Mouse (Mus musculus) testis, adult 2 months (tissue): ENCODE data around the gene Cd80. TPM values are rescaled to one million over a fixed set of nuclear protein-coding genes. Genes with fewer than 3 reads are reported as not detected.

ENCODE experiments used
- H3K27ac ChIP-seq: fragments of 200-500 bp; 2 replicates; pipeline ENCODE4 v1.5.1; 2012; ENCODE audit warnings: low read depth, low read length; ENCODE audit not compliant: control insufficient read depth, insufficient read depth
- H3K27me3 ChIP-seq: fragments of 200-500 bp; 2 replicates; pipeline ENCODE4 v1.6.1; 2012; ENCODE audit warnings: mild to moderate bottlenecking, low read length, moderate library complexity; ENCODE audit not compliant: control insufficient read depth, insufficient read depth
- H3K36me3 ChIP-seq: fragments of 200-500 bp; 2 replicates; pipeline ENCODE4 v1.6.1; 2012; ENCODE audit warnings: mild to moderate bottlenecking, low read length; ENCODE audit not compliant: control insufficient read depth, insufficient read depth
- H3K4me1 ChIP-seq: fragments of 200-500 bp; 2 replicates; pipeline ENCODE4 v1.6.1; 2012; ENCODE audit warnings: low read length; ENCODE audit not compliant: control insufficient read depth, insufficient read depth
- H3K4me3 ChIP-seq: fragments of 200-500 bp; 2 replicates; pipeline ENCODE4 v1.5.1; 2012; ENCODE audit warnings: low read depth, mild to moderate bottlenecking, low read length, moderate library complexity, mixed read lengths; ENCODE audit not compliant: control insufficient read depth
- CTCF ChIP-seq: fragments of 200-500 bp; IDR thresholded peaks from 2 replicates; pipeline ENCODE4 v1.5.1; 2012; ENCODE audit warnings: low read depth, mild to moderate bottlenecking, inconsistent platforms, low read length, moderate library complexity; ENCODE audit not compliant: control insufficient read depth, insufficient read depth, insufficient replicate concordance
- POLR2A ChIP-seq: fragments of 200-500 bp; IDR thresholded peaks from 2 replicates; pipeline ENCODE4 v1.6.1; 2012; ENCODE audit warnings: low read depth, mild to moderate bottlenecking, inconsistent platforms, low read length, moderate library complexity; ENCODE audit not compliant: control insufficient read depth
- polyA plus RNA-seq: library from polyadenylated mRNA; depleted of rRNA; stranded (reverse); fragments of >200 nt; gene quantifications from 2 replicates; pipeline ENCODE4 v1.2.3, GENCODE M21; 2012

Cd80 gene
- polyA plus RNA-seq, 1 experiment: 0.10 TPM

DNA sequence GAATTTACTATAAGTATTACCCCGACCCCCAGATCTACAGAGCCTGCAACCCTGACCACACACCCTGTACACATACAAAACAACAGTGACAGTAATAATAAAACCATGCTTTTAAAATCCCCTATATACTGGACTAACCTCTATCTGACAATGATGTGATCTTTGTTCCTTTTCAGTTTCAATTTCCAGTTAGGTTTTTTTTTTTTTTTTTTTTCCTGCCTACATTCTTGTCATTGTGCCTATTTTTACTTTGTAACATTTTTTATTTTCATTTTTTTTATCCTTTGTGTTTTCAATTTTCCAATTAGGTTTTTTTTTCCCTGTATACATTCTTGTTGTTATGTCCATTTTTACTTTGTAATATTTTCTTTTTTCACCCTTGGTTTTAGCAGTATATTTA, 29.6 kb upstream of the Cd80 start:
- no peak for TF ChIP-seq CTCF
- no peak for TF ChIP-seq POLR2A
- H3K4me3 ChIP-seq: no peak overlapping the region
- no peaks in the 10 kb centered on the region for H3K36me3 ChIP-seq
- no peaks in the 10 kb centered on the region for H3K27me3 ChIP-seq
- peaks cover 6% of the 10 kb centered on the region for H3K4me1 ChIP-seq
- no peak overlapping the region for H3K27ac ChIP-seq

DNA sequence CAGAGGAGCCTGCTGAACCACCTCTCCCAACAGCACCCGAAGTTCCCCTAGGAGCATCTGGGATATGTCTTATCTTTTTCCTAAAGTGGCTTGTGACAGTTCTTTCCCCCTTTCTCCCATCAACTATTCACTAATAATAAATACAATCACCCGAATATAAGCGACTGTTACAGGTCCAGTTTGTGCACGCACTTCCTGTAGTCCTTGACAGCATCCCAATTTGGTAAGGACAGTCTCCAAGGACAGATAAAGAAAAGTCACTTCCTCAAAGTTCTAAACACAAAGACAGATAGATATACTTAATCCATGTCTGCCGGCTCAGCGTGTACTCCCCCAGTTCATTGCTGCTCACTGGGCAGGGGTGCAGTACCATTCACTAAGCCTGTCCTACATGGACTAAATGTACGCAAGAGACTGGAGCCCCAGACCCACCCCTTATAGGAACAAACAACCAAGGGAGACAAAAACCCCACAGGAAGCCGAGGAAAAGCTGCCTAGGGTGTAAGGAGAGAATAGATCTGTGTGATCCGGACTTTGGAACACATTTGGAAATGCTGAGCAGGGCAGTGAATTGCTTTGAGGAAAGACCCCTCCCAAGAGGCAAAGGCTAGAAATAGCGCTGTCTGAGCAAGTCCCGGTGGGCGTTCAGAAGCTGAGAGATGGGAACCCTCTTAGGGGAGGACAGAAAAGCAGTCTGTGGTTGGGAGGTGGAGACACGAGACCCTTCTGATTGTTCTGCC, 23.7 kb upstream of the Cd80 start:
- H3K4me3 ChIP-seq: no peak overlapping the region
- H3K4me1 ChIP-seq: peaks cover 6% of the 10 kb centered on the region
- peak overlapping the region; percentile 71 for H3K27ac ChIP-seq
- no peaks in the 10 kb centered on the region for H3K36me3 ChIP-seq
- TF ChIP-seq CTCF (no peak), POLR2A (no peak)
- no peaks in the 10 kb centered on the region for H3K27me3 ChIP-seq

DNA sequence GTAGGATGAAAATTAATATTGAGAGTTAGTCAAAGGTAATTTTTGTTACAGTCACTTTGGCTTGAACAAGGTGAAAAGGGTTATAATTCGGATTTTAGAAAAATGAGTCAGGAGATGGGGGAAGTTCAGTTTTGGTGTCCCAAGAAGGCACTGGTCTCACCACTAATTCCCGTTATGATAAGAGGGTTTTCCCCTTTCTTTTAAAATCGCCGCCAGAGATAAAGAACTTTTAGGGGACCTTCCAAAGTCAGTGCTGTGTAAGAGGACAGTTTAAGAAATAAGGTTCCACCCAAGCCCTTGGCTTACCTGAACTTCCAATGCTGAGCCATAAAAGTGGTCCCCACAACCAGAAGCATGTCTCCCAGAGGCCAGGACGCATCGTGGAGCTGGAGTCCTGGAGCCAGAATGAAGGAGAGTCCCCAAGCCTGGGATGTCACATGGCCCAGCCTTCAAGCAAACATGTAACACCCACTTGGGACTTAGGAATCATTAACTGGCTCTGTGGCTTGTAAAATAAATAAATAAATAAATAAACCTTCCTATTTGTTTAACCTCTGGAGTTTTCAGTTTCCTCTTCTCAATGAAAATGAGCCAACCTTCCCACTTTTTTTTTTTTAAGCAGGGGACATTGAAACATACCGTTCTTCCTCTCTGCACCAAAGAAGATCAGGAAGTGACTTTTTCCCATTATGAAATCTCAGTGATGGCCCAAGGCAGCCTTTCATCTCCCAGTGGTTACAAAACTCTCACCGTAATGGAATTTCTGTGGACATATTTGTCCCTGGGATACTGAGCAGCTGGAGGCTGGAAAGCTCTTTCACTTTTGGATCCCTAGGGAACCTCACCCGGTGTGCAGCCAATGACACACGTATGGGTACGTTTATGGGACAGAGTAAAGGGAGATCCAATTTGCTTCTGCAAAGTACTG, 22.6 kb upstream of the Cd80 start, which contains the start of gene Pla1a:
Gene Pla1a, minus strand, starts transcription at position 648 of the 928 bp plus-strand sequence.
- TF ChIP-seq POLR2A (no peak), CTCF (no peak)
- peak within 1 kb of the TSS; percentile 71 for H3K27ac ChIP-seq

DNA sequence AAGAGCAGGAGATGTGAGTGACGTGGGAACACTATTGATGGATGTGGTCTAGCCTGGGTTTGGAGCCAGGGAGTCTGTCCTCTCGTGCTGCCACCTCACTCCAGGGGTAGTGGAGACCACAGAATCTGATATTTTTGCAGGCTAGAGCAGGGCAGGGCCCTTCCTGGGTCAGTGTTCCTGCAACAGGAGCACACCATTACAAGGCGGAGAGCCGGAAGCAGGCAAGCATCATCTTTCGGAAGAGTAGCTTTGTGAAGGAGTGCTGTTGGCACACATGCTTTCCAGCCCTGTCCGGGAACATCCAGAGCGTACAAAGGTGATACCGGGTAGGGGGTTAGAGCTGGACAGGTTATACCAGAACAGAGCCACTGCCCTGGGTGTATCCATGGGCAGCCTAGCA, 21.8 kb upstream of the Cd80 start:
- Histone ChIP-seq H3K4me1 (peaks cover 1% of the 10 kb centered on the region; the same call in 1 of the 2 replicates), H3K4me3 (no peak overlapping the region), H3K36me3 (no peaks in the 10 kb centered on the region), H3K27ac (no peak overlapping the region; the same call in 1 of the 2 replicates), H3K27me3 (no peaks in the 10 kb centered on the region)
- TF ChIP-seq POLR2A (no peak), CTCF (no peak)

More for the DNA sequence above, 22.6 kb upstream of the Cd80 start, which contains the start of gene Pla1a:
- Histone ChIP-seq H3K4me1 (peaks cover 6% of the 10 kb centered on the region), H3K4me3 (no peak within 1 kb of the TSS), H3K36me3 (no peaks in the 10 kb centered on the region), H3K27me3 (no peaks in the 10 kb centered on the region)

DNA sequence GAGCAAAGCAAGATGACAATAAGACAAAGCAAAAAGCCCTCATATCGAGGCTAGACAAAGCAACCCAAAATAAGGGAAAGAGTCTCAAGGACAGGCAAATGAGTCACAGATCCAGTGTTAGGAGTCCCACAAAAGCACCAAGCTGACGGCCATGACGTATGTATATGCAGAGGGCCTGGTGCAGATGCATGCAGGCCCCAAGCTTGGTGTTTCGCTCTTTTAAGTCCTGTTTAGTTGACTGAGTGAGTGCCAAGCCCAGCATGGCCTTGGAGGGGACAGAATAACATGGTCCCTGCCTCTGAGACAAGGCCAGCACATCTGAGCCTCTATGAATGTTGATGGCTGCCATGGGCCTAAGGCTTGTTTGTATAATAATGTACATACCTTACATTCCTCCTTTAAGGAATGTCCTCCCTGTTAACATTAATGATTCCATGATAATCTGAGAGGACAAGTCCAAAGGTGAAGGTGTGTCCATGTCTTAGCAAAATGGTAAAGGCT, 21.0 kb upstream of the Cd80 start:
- Histone ChIP-seq H3K36me3 (no peaks in the 10 kb centered on the region), H3K4me1 (no peaks in the 10 kb centered on the region; the same call in 1 of the 2 replicates), H3K4me3 (no peak overlapping the region), H3K27me3 (no peaks in the 10 kb centered on the region), H3K27ac (no peak overlapping the region)
- no peak for TF ChIP-seq POLR2A
- TF ChIP-seq CTCF: no peak

DNA sequence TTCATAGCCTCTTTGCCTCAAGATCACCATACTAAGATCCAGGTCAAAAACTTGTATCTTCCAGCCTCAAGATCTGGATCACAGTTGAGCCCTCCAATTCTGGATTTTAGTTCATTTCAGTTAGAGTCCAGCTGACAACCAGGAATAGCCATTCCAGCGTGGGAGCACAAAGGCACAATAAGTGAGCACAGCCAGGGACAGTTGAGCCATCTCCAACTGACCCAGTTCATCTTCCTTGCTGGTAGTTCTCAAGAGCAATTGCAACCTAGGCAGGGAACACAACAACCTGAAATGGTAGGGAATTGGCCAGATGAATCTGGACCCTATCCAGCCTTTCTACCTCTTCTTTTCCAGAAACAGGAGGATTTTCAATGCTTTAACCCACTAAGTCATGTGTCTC, 16.2 kb upstream of the Cd80 start:
- Histone ChIP-seq H3K27me3 (no peaks in the 10 kb centered on the region), H3K36me3 (no peaks in the 10 kb centered on the region), H3K4me3 (no peak overlapping the region), H3K4me1 (no peaks in the 10 kb centered on the region), H3K27ac (no peak overlapping the region)
- no peak for TF ChIP-seq POLR2A
- no peak for TF ChIP-seq CTCF

DNA sequence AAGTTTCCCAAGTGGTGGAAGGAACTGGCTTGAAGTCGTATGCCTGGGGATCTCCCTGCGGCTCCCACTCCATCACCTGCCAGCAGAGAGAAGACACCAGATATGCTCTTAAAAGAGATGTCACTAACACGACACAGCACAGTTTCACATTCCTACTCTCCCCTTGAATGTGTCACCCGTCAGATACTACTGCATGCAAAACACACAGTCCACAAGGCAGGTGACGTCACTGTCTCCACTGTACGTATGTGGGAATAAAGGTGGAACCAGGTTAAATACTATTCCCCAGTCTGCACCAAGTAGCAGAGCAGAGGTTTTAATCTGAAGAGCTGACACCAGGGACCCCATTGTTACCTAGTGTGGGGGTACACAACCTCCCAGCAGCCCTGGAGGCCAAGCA, 15.0 kb upstream of the Cd80 start:
- Histone ChIP-seq H3K27ac (no peak overlapping the region), H3K27me3 (no peaks in the 10 kb centered on the region), H3K4me3 (no peak overlapping the region), H3K4me1 (no peaks in the 10 kb centered on the region), H3K36me3 (no peaks in the 10 kb centered on the region)
- no peak for TF ChIP-seq CTCF
- no peak for TF ChIP-seq POLR2A
